Mouse (Mus musculus): ENCODE data around the gene Mindy2.
"Not testable (repeated sequence)": the region's sequence is repeated elsewhere in the genome, so short reads cannot be mapped to it uniquely, and the experiment has no call there.

Mindy2 gene

DNA sequence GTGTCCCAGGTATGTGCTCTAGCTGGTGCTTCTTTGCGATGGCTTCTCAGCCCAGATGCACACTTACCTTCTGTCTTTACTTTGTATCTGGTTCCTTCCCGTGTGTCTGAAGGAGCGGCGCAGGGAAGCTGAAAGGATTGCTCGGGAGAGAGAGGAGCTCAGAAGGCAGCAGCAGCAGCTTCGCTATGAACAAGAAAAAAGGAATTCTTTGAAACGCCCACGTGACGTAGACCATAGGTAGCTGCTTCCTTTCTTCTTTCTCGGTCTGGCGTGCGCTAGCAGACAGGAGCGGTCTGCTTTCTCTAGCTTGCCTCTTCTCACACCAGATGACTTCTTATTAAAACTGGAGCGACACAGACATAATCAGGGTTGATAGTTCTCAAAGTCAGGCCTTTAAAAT is 72.3 kb downstream of the Mindy2 start:
- no peak for DNase-seq (ENCODE audit: inconsistent ontology term)

DNA sequence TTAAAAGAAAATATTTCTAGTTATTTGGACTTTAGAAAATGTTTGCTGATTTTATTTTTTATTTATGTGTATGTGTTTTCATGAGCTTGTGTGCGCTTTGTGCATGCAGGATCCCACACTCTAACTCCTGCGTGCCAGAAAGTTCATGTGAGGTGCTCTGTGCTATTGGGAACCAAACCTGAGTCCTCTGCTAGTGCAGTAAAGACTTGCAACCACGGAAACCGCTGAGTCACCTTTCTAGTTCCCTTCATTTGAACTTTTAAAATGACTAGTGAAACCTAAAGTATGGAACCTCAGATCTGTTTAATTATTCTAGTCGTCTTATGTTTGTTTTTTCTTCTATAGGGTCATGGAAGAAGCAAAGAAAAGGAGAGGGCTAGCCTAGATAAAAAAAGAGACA is 76.0 kb downstream of the Mindy2 start:
- DNase-seq (ENCODE audit: inconsistent ontology term): no peak

DNA sequence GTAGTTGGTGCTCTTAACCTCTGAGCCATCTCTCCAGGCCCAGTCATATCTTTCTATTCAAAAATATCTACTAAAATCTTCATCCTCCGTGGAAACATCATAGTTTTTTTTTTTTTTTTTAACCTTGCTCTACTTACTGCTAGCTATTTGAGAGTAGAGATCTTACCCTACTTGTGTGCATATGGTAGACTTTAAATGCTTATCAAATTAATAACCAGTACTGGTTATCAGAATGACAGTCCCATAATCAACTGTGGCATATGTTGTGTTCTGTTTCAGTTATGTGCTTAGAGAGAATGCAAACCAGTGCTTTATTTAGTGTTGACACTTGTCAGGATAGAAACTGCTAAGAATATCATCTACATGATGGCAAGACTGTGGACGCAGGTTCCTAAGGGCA is 78.9 kb downstream of the Mindy2 start:
- DNase-seq (ENCODE audit: inconsistent ontology term): no peak

DNA sequence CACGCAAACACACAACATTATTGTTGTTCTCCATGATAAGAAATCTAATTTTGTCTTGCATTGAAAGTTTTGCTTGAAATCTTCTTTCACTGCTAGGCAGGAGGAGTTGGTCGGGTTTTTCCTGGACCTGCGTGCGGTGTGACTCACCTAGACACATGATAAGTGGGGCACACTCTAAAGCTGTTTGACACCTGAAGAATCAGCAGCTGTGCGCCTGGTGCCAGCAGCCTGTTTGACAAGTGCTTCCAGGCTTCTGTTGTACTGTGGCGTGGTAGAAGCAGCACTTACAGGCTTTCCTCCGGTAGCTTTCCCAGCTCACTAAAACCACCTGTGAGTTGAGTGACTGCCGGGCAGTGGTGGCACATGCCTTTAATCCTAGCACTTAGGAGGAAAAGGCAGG is 86.6 kb downstream of the Mindy2 start:
- no peak for DNase-seq (ENCODE audit: inconsistent ontology term)

DNA sequence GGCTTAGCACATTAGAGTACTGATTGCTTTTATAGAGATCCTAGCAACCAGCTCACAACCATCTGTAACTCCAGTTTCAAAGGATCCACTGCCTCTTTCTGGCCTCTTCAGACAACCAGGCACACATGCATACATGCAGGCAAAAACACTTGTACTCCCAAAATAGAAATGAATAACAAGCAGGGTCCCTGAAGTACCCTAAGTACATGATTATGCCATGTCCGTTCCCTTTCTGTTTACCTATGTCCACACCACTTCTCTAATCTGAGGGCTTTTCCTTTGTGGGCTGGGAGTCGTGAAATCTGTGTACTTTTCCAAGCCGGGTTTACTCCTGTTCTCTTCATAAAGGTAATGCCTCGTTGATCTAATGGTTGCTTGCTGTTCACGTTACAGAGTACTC is 89.3 kb downstream of the Mindy2 start:
- no peak for DNase-seq (ENCODE audit: inconsistent ontology term)

DNA sequence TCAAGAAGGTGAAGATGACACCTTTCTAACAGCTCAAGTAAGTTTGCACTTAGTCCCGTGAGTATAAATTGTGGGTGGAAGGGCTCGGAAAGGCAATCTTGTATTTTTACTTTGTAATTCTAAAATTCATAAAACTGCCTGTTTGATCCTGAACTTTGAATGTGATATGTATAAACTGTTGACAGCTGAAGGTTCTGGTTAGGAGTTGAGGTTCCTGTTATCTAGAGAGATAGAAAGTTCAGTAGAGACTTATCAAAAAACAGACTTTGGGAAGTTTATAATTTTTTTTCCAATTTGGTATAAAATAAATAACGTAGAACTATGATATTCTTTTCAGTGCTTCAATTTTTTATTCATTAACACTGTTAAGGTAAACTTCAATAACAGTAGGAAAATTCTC is 94.1 kb downstream of the Mindy2 start:
- DNase-seq (ENCODE audit: inconsistent ontology term): no peak

DNA sequence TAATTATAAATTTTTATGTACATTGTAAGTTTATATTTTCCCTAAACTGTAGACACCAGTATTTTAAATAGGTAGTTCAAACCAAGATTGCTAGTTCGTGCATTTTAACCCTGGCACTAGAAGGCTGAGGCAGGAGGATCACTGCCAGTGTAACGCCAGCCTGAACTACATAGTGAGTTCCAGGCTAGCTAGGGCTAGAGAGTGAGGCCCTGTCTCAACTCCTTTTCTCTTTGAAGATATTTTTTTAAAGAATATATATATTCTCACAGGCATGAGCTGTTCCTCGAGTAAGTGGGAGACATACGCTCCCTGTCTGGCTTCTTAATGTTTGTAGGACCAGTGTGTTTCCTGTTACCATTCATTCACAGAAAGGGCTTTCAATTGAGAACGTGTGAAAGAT is 100.2 kb downstream of the Mindy2 start:
- DNase-seq (ENCODE audit: inconsistent ontology term): no peak

DNA sequence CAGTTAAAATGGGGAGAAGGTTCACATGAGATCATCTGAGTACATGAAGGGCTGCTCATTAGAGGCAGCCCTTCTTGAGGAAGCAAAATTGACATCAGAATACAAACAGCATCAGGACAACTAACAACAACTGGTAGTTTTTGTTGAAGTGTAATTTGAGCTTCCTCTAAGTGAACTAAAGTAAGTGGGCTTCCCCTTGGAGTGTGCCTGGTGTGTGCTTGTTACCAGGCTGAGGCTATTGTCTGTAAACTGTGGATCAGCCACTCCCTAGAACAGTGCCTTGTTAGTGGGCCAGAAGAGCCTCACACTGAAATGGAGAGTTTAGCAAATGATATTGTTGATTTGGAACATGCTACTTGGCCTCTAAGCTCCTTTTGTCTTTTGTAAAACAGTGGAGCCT is 101.5 kb downstream of the Mindy2 start:
- no peak for DNase-seq (ENCODE audit: inconsistent ontology term)

DNA sequence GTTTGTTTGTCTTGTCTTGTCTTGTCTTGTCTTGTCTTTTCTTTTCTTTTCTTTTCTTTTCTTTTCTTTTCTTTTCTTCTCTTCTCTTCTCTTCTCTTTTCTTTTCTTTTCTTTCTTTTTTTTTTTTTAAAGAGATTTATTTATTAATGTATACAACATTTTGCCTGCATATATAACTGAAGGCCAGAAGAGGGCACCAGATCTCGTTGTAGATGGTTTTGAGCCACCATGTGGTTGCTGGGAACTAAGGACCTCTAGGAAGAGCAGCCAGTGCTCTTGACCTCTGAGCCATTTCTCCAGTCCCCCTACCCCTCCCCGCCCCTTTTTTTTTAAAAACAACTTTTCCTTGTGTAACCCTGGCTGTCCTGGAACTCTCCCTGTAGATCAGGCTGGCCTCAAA is 104.7 kb downstream of the Mindy2 start:
- DNase-seq (ENCODE audit: inconsistent ontology term): not testable (repeated sequence)

DNA sequence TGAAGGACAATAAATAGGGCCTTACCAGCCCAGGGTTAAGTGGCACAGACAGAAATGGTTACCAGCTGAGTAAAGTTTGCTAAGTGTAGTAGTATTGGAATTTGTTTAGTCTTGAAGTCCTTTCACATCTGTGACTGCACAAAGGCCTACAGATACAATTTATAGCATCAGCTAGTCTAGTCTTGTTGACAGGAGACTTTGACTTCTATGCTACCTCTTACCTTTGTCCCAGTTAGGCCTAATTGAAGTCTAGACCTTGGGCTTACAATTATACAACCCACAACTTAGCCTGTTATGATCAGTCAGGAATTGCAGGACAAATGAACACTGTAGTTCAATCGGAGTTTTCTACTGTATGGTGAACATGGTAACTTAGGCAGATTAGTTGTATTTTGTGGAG is 105.5 kb downstream of the Mindy2 start:
- DNase-seq (ENCODE audit: inconsistent ontology term): no peak
